Mouse (Mus musculus) brown adipose tissue, adult 24 weeks (tissue): ENCODE measurements around the gene Prkcd. TPM values are rescaled to one million over a fixed set of nuclear protein-coding genes. Genes with fewer than 3 reads are reported as not detected.
A peak's percentile ranks its signal among the peaks of the same experiment; 100 is the strongest.

Experiments used
- H3K27ac ChIP-seq: fragments of 200-500 bp; replicated peaks from 2 replicates; pipeline ENCODE4 v1.5.1; 2012; ENCODE audit warnings: low read depth, mild to moderate bottlenecking, low read length
- H3K4me1 ChIP-seq: fragments of 200-500 bp; 2 replicates; pipeline ENCODE4 v1.6.1; 2012; ENCODE audit warnings: low read length, mixed read lengths; ENCODE audit not compliant: control insufficient read depth, insufficient read depth, insufficient read length
- H3K4me3 ChIP-seq: fragments of 200-500 bp; 2 replicates; pipeline ENCODE4 v1.5.1; 2012; ENCODE audit warnings: low read depth, mild to moderate bottlenecking, low read length, moderate library complexity; ENCODE audit not compliant: insufficient read depth
- polyA plus RNA-seq: library from polyadenylated mRNA; stranded (reverse); fragments of >200 nt; gene quantifications from 2 replicates; pipeline ENCODE4 v1.2.4, GENCODE M21; 2012; ENCODE audit not compliant: missing spikeins, insufficient read depth, insufficient read length

Gene Prkcd
- polyA plus RNA-seq = 7.1 and 8.4 TPM in 2 replicates

- Histone ChIP-seq H3K4me1 (peaks cover 3% of the 10 kb centered on the region), H3K27ac (peak within 1 kb of the TSS; percentile 46), H3K4me3 (peak within 1 kb of the TSS; percentile 90)
These were observed at the start of gene Prkcd for GRCm38 (mm10) chr14:30625856-30626726. Gene Prkcd (minus strand): TSS chr14:30626210.

- H3K27ac ChIP-seq = no peak overlapping the region
- no peaks in the 10 kb centered on the region for H3K4me1 ChIP-seq
- H3K4me3 ChIP-seq = no peak overlapping the region
These were observed 48.9 kb upstream of the Prkcd start for GRCm38 (mm10) chr14:30674947-30675346.

GRCm38 (mm10) chr14:30671986-30672312 lies 45.9 kb upstream of the Prkcd start:
- Histone ChIP-seq H3K4me3 (no peak overlapping the region), H3K4me1 (no peaks in the 10 kb centered on the region), H3K27ac (no peak overlapping the region)

- Histone ChIP-seq H3K4me1 (no peaks in the 10 kb centered on the region), H3K27ac (no peak overlapping the region), H3K4me3 (no peak overlapping the region)
These were observed 45.3 kb upstream of the Prkcd start for GRCm38 (mm10) chr14:30671095-30671985.

GRCm38 (mm10) chr14:30670161-30670560 lies 44.2 kb upstream of the Prkcd start:
- Histone ChIP-seq H3K4me3 (no peak overlapping the region), H3K4me1 (no peaks in the 10 kb centered on the region), H3K27ac (no peak overlapping the region)

GRCm38 (mm10) chr14:30666604-30667003 lies 40.6 kb upstream of the Prkcd start:
- no peak overlapping the region for H3K27ac ChIP-seq

GRCm38 (mm10) chr14:30666061-30666460 lies 40.1 kb upstream of the Prkcd start:
- Histone ChIP-seq H3K4me1 (no peaks in the 10 kb centered on the region), H3K4me3 (no peak overlapping the region), H3K27ac (no peak overlapping the region)

More at GRCm38 (mm10) chr14:30666604-30667003, 40.6 kb upstream of the Prkcd start:
- no peak overlapping the region for H3K4me3 ChIP-seq
- no peaks in the 10 kb centered on the region for H3K4me1 ChIP-seq

- Histone ChIP-seq H3K4me3 (no peak overlapping the region), H3K4me1 (peaks cover 9% of the 10 kb centered on the region; the same call in 1 of the 2 replicates), H3K27ac (no peak overlapping the region)
These were observed 29.5 kb upstream of the Prkcd start for GRCm38 (mm10) chr14:30655531-30655930.

- Histone ChIP-seq H3K4me3 (peak overlapping the region; percentile 97), H3K27ac (peak overlapping the region; percentile 86; the same call in 1 of the 2 replicates), H3K4me1 (peaks cover 9% of the 10 kb centered on the region; the same call in 1 of the 2 replicates)
These were observed 28.8 kb upstream of the Prkcd start for GRCm38 (mm10) chr14:30654691-30655228.

GRCm38 (mm10) chr14:30653943-30654659 lies 28.1 kb upstream of the Prkcd start, which contains the start of gene Rft1:
Gene Rft1 (plus strand): TSS chr14:30654360.
- Histone ChIP-seq H3K4me3 (peak within 1 kb of the TSS; percentile 97), H3K4me1 (peaks cover 9% of the 10 kb centered on the region; the same call in 1 of the 2 replicates), H3K27ac (peak within 1 kb of the TSS; percentile 86)

GRCm38 (mm10) chr14:30650969-30651368 lies 25.0 kb upstream of the Prkcd start:
- Histone ChIP-seq H3K27ac (no peak overlapping the region), H3K4me3 (no peak overlapping the region), H3K4me1 (peaks cover 9% of the 10 kb centered on the region; the same call in 1 of the 2 replicates)

- Histone ChIP-seq H3K4me1 (peaks cover 6% of the 10 kb centered on the region; the same call in 1 of the 2 replicates), H3K4me3 (no peak overlapping the region), H3K27ac (no peak overlapping the region)
These were observed 23.7 kb upstream of the Prkcd start for GRCm38 (mm10) chr14:30649745-30650144.

GRCm38 (mm10) chr14:30648478-30648877 lies 22.5 kb upstream of the Prkcd start:
- Histone ChIP-seq H3K4me1 (peaks cover 4% of the 10 kb centered on the region; the same call in 1 of the 2 replicates), H3K27ac (no peak overlapping the region), H3K4me3 (no peak overlapping the region)

- no peak overlapping the region for H3K4me3 ChIP-seq
- no peaks in the 10 kb centered on the region for H3K4me1 ChIP-seq
- H3K27ac ChIP-seq = no peak overlapping the region
These were observed 20.5 kb upstream of the Prkcd start for GRCm38 (mm10) chr14:30646486-30646885.
